Mouse (Mus musculus): Measurements from ENCODE around the gene Tmem179b.

DNA sequence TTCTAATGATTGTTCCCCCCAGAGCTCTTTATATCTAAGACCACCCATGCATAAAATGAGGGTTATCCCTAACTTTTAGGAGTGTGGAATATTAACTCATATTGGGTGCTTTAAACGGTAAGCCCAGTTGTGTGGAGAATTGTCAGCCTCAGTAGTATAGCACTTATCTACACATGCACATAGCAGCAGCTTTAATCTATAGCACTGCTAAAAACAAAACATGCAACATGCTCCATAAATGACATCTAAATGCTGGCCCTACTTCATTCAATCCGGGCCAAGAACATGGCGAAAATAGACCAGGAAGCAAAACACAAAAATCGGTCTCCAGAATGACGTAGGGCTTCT lies 51.7 kb downstream of the Tmem179b start:
- no peak for TF ChIP-seq CTCF (IDR thresholded peaks at IDR 0.05; ENCODE audit: extremely low read depth, insufficient read depth, low read length)
- no peak for TF ChIP-seq POLR2A (IDR thresholded peaks at IDR 0.05; ENCODE audit: extremely low read depth, insufficient read depth, low read length)

All from cortical plate, adult 2 months (tissue).